Mouse (Mus musculus): ENCODE results near the gene Gcfc2. TPM values are rescaled to one million over a fixed set of nuclear protein-coding genes. Genes with fewer than 3 reads are reported as not detected.

The Gcfc2 gene
- polyA plus RNA-seq, 2 experiments = 11.5 to 21.5 TPM

DNA sequence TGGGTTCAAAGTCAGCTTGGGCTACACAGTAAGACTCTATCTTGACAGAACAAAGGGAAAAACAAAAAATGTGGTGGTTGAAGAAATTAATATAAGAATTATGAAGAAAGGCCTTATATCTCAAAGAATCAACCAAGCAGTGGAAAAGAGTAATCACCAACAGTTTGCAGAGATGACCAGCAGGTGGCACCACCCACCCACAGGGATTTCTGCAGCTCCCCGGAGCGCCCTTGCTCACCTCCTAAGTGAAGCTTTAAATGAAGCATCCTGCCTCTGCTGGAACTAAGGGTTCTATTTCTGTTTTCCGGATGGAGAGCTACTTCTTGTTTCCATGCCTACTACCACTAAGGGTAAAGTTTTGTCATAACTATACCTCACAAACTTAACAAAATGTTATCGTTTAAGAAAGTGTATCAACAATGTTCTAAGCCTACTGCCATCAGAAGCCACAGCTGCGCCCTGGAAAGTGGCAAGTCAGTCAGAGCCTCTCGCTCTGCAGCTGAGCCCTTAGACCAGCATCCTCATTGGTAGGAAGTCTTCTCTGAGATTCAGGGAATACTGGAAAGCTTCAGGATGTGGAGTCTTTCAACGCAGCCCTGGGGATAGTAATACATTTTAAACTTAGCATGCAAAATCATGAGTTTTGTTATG is 52.6 kb downstream of the Gcfc2 start:
- H3K27ac ChIP-seq (replicated peaks; ENCODE audit: low read depth, low read length) = no peak overlapping the region
- ATAC-seq (ENCODE audit: low FRiP score, low read depth) = 0 out of 2 replicates have a peak, but pooled peaks have one; percentile 23
- H3K36me3 ChIP-seq (ENCODE audit: control insufficient read depth, insufficient read depth, low read length) = no peaks in the 10 kb centered on the region
- no peaks in the 10 kb centered on the region for H3K9me3 ChIP-seq (ENCODE audit: control insufficient read depth, low read length)
- H3K4me3 ChIP-seq (replicated peaks; ENCODE audit: low read length) = no peak overlapping the region
- 36% methylated on average over 7 of the region's 7 CpGs for WGBS
- H3K9ac ChIP-seq (ENCODE audit: low read depth, low read length, severe bottlenecking) = no peak overlapping the region
- no peaks in the 10 kb centered on the region for H3K4me1 ChIP-seq (ENCODE audit: control insufficient read depth, insufficient read depth, low read length)
- TF ChIP-seq POLR2A (IDR thresholded peaks at IDR 0.05; ENCODE audit: borderline replicate concordance, extremely low read depth, insufficient read depth, insufficient read length) = no peak
- H3K27me3 ChIP-seq (ENCODE audit: control insufficient read depth, insufficient read depth, low read length) = no peaks in the 10 kb centered on the region
- peak; percentile 74 for DNase-seq (ENCODE audit: low spot score)
- no peak overlapping the region for H3K4me2 ChIP-seq (replicated peaks; ENCODE audit: low read depth, low read length, severe bottlenecking)

DNA sequence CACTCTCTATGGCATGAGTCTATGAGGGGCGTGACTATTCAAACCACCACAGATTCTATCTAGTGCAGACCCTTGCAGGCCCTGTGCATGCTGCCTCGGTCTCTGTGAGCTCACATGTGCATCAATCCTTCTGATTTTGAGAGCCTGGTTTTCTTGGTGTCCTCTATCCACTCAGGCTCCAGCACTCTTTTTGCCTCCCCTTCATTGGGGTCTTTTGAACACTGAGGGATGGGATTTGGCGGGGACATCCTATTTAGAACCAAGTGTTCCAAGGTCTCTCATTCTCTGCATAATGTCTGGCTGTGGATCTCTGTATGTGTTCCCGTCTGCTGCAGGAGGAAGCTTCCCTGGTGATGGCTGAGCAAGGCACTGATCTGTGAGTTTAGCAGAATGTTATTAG is 55.8 kb downstream of the Gcfc2 start:
- ATAC-seq (ENCODE audit: low FRiP score, low read depth) = no peak

DNA sequence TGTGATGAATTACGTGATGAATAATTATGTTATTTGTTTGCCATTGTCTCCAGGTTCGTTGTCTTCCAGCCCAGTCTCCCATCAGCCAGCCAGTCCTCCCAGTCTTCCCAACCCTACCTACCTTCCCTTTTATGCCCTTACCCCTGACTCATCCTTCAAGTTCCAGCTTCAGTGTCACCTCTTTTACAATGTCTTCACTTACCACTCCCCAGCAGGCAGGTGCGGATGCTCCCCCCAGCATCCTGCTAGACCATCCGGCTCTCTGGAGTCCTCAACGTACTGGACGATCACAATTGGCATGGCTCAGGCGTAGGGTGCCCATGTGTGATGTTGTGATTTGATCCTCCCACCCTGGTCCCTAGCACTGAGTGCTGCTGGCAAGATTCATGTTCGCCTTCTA is 62.7 kb downstream of the Gcfc2 start:
- no peaks in the 10 kb centered on the region for H3K36me3 ChIP-seq (ENCODE audit: control insufficient read depth, insufficient read depth, low read length)
- peaks cover 24% of the 10 kb centered on the region for H3K4me1 ChIP-seq (ENCODE audit: control insufficient read depth, insufficient read depth, low read length)
- no peak overlapping the region for H3K9ac ChIP-seq (ENCODE audit: low read depth, low read length, severe bottlenecking)
- 90% methylated on average over 8 of the region's 8 CpGs for WGBS
- no peaks in the 10 kb centered on the region for H3K9me3 ChIP-seq (ENCODE audit: control insufficient read depth, low read length)
- ATAC-seq (ENCODE audit: low FRiP score, low read depth) (no peak), DNase-seq (ENCODE audit: low spot score) (no peak)
- no peak for TF ChIP-seq POLR2A (IDR thresholded peaks at IDR 0.05; ENCODE audit: borderline replicate concordance, extremely low read depth, insufficient read depth, insufficient read length)
- H3K4me3 ChIP-seq (replicated peaks; ENCODE audit: low read length) = no peak overlapping the region
- no peak overlapping the region for H3K4me2 ChIP-seq (replicated peaks; ENCODE audit: low read depth, low read length, severe bottlenecking)
- no peaks in the 10 kb centered on the region for H3K27me3 ChIP-seq (ENCODE audit: control insufficient read depth, insufficient read depth, low read length)
- no peak overlapping the region for H3K27ac ChIP-seq (replicated peaks; ENCODE audit: low read depth, low read length)

More for the DNA sequence above, 55.8 kb downstream of the Gcfc2 start:
- Histone ChIP-seq H3K4me1 (ENCODE audit: control insufficient read depth, insufficient read depth, low read length) (no peaks in the 10 kb centered on the region), H3K27me3 (ENCODE audit: control insufficient read depth, insufficient read depth, low read length) (no peaks in the 10 kb centered on the region), H3K9ac (ENCODE audit: low read depth, low read length, severe bottlenecking) (no peak overlapping the region), H3K4me3 (replicated peaks; ENCODE audit: low read length) (no peak overlapping the region), H3K27ac (replicated peaks; ENCODE audit: low read depth, low read length) (no peak overlapping the region), H3K36me3 (ENCODE audit: control insufficient read depth, insufficient read depth, low read length) (no peaks in the 10 kb centered on the region), H3K4me2 (replicated peaks; ENCODE audit: low read depth, low read length, severe bottlenecking) (no peak overlapping the region), H3K9me3 (ENCODE audit: control insufficient read depth, low read length) (no peaks in the 10 kb centered on the region)
- DNase-seq (ENCODE audit: low spot score) = no peak
- WGBS = 82% methylated on average over 4 of the region's 4 CpGs
- TF ChIP-seq POLR2A (IDR thresholded peaks at IDR 0.05; ENCODE audit: borderline replicate concordance, extremely low read depth, insufficient read depth, insufficient read length) = no peak

DNA sequence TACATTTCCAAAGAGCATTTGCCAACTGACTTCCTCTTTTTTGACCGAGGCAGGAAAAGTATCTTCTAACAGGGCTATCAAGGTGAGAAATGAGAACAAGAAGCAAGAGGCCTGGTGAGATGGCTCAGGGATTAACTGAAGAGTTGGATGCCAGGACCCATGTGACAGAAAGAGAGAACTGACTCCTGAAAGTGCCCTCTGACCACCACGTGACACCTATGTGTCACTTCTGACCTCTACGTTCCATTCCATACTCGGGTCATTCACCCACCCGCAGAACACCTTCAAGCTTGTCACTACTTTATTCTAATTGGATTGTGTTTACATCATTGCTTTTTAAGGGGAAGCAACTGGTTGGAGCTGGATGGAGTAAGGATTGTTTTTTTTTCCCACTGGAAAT is 63.1 kb downstream of the Gcfc2 start:
- 53% methylated on average over 5 of the region's 5 CpGs for WGBS
- Histone ChIP-seq H3K27me3 (ENCODE audit: control insufficient read depth, insufficient read depth, low read length) (no peaks in the 10 kb centered on the region), H3K9ac (ENCODE audit: low read depth, low read length, severe bottlenecking) (no peak overlapping the region), H3K4me3 (replicated peaks; ENCODE audit: low read length) (no peak overlapping the region), H3K9me3 (ENCODE audit: control insufficient read depth, low read length) (no peaks in the 10 kb centered on the region), H3K4me1 (ENCODE audit: control insufficient read depth, insufficient read depth, low read length) (peaks cover 26% of the 10 kb centered on the region), H3K27ac (replicated peaks; ENCODE audit: low read depth, low read length) (no peak overlapping the region), H3K36me3 (ENCODE audit: control insufficient read depth, insufficient read depth, low read length) (no peaks in the 10 kb centered on the region), H3K4me2 (replicated peaks; ENCODE audit: low read depth, low read length, severe bottlenecking) (no peak overlapping the region)
- no peak for TF ChIP-seq POLR2A (IDR thresholded peaks at IDR 0.05; ENCODE audit: borderline replicate concordance, extremely low read depth, insufficient read depth, insufficient read length)
- DNase-seq (ENCODE audit: low spot score) = no peak
- no peak for ATAC-seq (ENCODE audit: low FRiP score, low read depth)

DNA sequence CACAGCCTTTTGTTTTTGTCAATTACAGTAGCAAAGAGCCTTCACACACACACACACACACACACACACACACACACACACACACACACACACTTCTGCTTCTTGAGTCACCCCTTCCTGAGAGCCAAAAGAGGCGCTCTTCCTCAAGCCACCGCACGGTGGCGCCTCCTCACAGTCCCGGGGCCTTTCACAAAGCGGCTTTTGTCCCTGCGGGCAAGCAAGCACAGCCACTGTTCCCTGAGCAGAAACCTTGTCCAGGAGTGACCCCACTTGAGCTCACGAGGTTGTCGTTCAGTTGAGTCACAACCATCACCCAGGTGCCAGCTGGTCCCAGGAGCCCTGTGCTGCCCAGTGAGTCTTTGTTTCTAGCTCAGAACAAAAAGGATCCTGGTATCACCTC is 63.5 kb downstream of the Gcfc2 start:
- peaks cover 26% of the 10 kb centered on the region for H3K4me1 ChIP-seq (ENCODE audit: control insufficient read depth, insufficient read depth, low read length)
- ATAC-seq (ENCODE audit: low FRiP score, low read depth) (peak; percentile 48; the same call in 1 of the 2 replicates), DNase-seq (ENCODE audit: low spot score) (peak; percentile 78)
- under 1% methylated on average over 9 of the region's 9 CpGs for WGBS
- no peak for TF ChIP-seq POLR2A (IDR thresholded peaks at IDR 0.05; ENCODE audit: borderline replicate concordance, extremely low read depth, insufficient read depth, insufficient read length)
- no peak overlapping the region for H3K9ac ChIP-seq (ENCODE audit: low read depth, low read length, severe bottlenecking)
- peak overlapping the region; percentile 65 for H3K27ac ChIP-seq (replicated peaks; ENCODE audit: low read depth, low read length)
- no peaks in the 10 kb centered on the region for H3K9me3 ChIP-seq (ENCODE audit: control insufficient read depth, low read length)
- no peak overlapping the region for H3K4me3 ChIP-seq (replicated peaks; ENCODE audit: low read length)
- no peaks in the 10 kb centered on the region for H3K36me3 ChIP-seq (ENCODE audit: control insufficient read depth, insufficient read depth, low read length)
- H3K4me2 ChIP-seq (replicated peaks; ENCODE audit: low read depth, low read length, severe bottlenecking) = no peak overlapping the region
- no peaks in the 10 kb centered on the region for H3K27me3 ChIP-seq (ENCODE audit: control insufficient read depth, insufficient read depth, low read length)

Measured in limb, embryonic 14.5 days (tissue).